Mouse (Mus musculus): ENCODE data around the gene Neu4.

DNA sequence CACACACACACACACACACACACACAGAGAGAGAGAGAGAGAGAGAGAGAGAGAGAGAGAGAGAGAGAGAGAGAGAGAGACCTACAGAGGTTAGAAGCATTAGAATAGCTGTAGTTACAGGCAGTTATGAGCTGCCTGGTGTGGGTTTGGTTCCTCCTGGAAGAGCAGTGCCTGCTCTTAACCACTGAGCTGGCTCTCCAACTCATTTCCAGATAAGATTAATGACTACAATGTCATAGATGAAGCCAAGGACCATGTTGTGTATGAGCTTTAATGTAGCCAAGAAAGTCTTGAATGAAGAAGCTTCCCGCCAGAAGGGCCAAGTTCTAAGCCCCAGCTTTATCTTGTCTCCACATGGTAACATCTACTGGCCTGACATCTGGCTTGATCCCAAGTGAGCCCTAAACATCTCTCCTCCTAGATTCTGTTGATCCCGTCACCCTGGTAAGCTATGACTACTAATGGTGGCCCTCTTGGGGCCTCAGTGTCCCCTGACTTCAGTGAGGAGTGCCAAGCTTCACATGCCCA lies 12.9 kb downstream of the Neu4 start:
- no peak for TF ChIP-seq EP300 (IDR thresholded peaks at IDR 0.05)
- no peak for TF ChIP-seq CTCF (IDR thresholded peaks at IDR 0.05)
